Mouse (Mus musculus): ENCODE measurements around the gene Tnnt3. TPM values are rescaled to one million over a fixed set of nuclear protein-coding genes. Genes with fewer than 3 reads are reported as not detected.
A peak's percentile ranks its signal among the peaks of the same experiment; 100 is the strongest.

Gene Tnnt3
- polyA plus RNA-seq, 1 experiment = 2.2 TPM

DNA sequence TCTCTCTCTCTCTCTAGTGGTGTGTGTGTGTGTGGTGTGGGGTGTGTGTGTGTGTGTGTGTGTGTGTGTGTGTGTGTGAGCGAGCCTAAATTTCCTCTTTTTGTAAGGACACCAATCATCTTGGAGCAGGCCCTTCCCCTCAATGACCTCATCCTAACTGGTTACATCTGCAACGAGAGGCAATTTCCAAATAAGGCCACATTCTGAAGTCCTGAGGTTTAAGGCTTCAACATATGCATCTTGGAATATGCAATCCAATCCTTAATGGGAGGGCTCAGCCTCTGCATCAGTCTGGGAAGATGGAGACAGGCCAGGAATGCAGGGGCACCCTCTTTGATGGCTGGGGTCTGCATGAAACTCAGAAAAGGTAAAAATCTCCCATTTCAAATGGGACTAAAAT lies 40.6 kb upstream of the Tnnt3 start:
- Histone ChIP-seq H3K4me1 (replicated peaks; ENCODE audit: control insufficient read depth, insufficient read depth, low read length) (peaks cover 52% of the 10 kb centered on the region), H3K27ac (ENCODE audit: control insufficient read depth, insufficient read depth, low read length) (peak overlapping the region; percentile 71), H3K36me3 (ENCODE audit: control insufficient read depth, insufficient read depth, low read length) (no peaks in the 10 kb centered on the region), H3K4me3 (ENCODE audit: control insufficient read depth, insufficient read depth, low read length) (no peak overlapping the region), H3K27me3 (ENCODE audit: control insufficient read depth, insufficient read depth, low read length) (no peaks in the 10 kb centered on the region)
- TF ChIP-seq CTCF (IDR thresholded peaks at IDR 0.05; ENCODE audit: borderline replicate concordance, control insufficient read depth, extremely low read depth, insufficient read depth, low read length, poor library complexity) (no peak), POLR2A (IDR thresholded peaks at IDR 0.05; ENCODE audit: control insufficient read depth, extremely low read depth, insufficient read depth, low read length, poor library complexity) (no peak)
- WGBS = 40% methylated on average over 2 of the region's 2 CpGs
- DNase-seq = no peak

GRCm38 (mm10) chr7:142458676-142459298 lies 39.8 kb upstream of the Tnnt3 start:
- no peak overlapping the region for H3K4me3 ChIP-seq (ENCODE audit: control insufficient read depth, insufficient read depth, low read length)
- TF ChIP-seq CTCF (IDR thresholded peaks at IDR 0.05; ENCODE audit: borderline replicate concordance, control insufficient read depth, extremely low read depth, insufficient read depth, low read length, poor library complexity) (no peak), POLR2A (IDR thresholded peaks at IDR 0.05; ENCODE audit: control insufficient read depth, extremely low read depth, insufficient read depth, low read length, poor library complexity) (no peak)
- peaks cover 58% of the 10 kb centered on the region for H3K4me1 ChIP-seq (replicated peaks; ENCODE audit: control insufficient read depth, insufficient read depth, low read length)
- no peak for DNase-seq
- H3K36me3 ChIP-seq (ENCODE audit: control insufficient read depth, insufficient read depth, low read length) = no peaks in the 10 kb centered on the region
- WGBS = 91% methylated on average over 5 of the region's 5 CpGs
- H3K27ac ChIP-seq (ENCODE audit: control insufficient read depth, insufficient read depth, low read length) = no peak overlapping the region
- H3K27me3 ChIP-seq (ENCODE audit: control insufficient read depth, insufficient read depth, low read length) = no peaks in the 10 kb centered on the region

GRCm38 (mm10) chr7:142459299-142459691 lies 39.3 kb upstream of the Tnnt3 start:
- TF ChIP-seq POLR2A (IDR thresholded peaks at IDR 0.05; ENCODE audit: control insufficient read depth, extremely low read depth, insufficient read depth, low read length, poor library complexity) = no peak
- TF ChIP-seq CTCF (IDR thresholded peaks at IDR 0.05; ENCODE audit: borderline replicate concordance, control insufficient read depth, extremely low read depth, insufficient read depth, low read length, poor library complexity) = no peak
- Histone ChIP-seq H3K27ac (ENCODE audit: control insufficient read depth, insufficient read depth, low read length) (peak overlapping the region; percentile 12; the same call in 1 of the 2 replicates), H3K4me1 (replicated peaks; ENCODE audit: control insufficient read depth, insufficient read depth, low read length) (peaks cover 61% of the 10 kb centered on the region), H3K36me3 (ENCODE audit: control insufficient read depth, insufficient read depth, low read length) (no peaks in the 10 kb centered on the region), H3K27me3 (ENCODE audit: control insufficient read depth, insufficient read depth, low read length) (no peaks in the 10 kb centered on the region), H3K4me3 (ENCODE audit: control insufficient read depth, insufficient read depth, low read length) (no peak overlapping the region)
- no peak for DNase-seq
- WGBS = 98% methylated on average over 2 of the region's 2 CpGs

DNA sequence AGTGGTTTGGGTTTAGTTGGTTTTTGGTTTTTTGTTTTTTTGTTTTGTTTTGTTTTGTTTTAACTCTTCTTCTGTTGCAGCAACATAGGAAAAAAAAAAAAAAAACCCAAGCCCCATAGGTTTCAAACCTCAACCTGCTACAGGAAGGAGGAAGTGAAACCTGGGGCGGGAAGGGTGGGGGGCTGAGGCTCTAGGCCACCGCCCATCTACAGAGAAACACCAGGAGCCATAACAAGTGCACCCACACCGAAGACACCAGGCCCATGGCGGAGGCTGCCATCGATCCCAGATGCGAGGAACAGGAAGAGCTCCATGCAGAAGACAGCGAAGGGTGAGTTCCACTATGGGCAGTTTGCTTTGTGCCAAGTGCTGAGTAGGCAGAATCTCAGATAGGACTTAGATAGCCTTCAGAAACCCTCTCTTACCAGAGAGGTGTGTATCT lies 38.0 kb upstream of the Tnnt3 start, which contains the start of gene Lsp1:
Lsp1 (plus strand) TSS at position 174 of the 442 bp plus-strand sequence.
- peak; percentile 58 for DNase-seq
- WGBS = 19% methylated on average over 7 of the region's 7 CpGs
- peak within 1 kb of the TSS; percentile 82 for H3K27ac ChIP-seq (ENCODE audit: control insufficient read depth, insufficient read depth, low read length)
- no peaks in the 10 kb centered on the region; the same call in 1 of the 2 replicates for H3K36me3 ChIP-seq (ENCODE audit: control insufficient read depth, insufficient read depth, low read length)
- TF ChIP-seq POLR2A (IDR thresholded peaks at IDR 0.05; ENCODE audit: control insufficient read depth, extremely low read depth, insufficient read depth, low read length, poor library complexity) (0 out of 2 replicates have a peak, but pooled peaks have one; percentile 34), CTCF (IDR thresholded peaks at IDR 0.05; ENCODE audit: borderline replicate concordance, control insufficient read depth, extremely low read depth, insufficient read depth, low read length, poor library complexity) (no peak)
- H3K27me3 ChIP-seq (ENCODE audit: control insufficient read depth, insufficient read depth, low read length) = no peaks in the 10 kb centered on the region
- peaks cover 65% of the 10 kb centered on the region for H3K4me1 ChIP-seq (replicated peaks; ENCODE audit: control insufficient read depth, insufficient read depth, low read length)
- H3K4me3 ChIP-seq (ENCODE audit: control insufficient read depth, insufficient read depth, low read length) = peak within 1 kb of the TSS; percentile 70

GRCm38 (mm10) chr7:142461446-142461845 lies 37.2 kb upstream of the Tnnt3 start:
- 0 out of 2 replicates have a peak, but pooled peaks have one; percentile 15 for TF ChIP-seq POLR2A (IDR thresholded peaks at IDR 0.05; ENCODE audit: control insufficient read depth, extremely low read depth, insufficient read depth, low read length, poor library complexity)
- no peak for TF ChIP-seq CTCF (IDR thresholded peaks at IDR 0.05; ENCODE audit: borderline replicate concordance, control insufficient read depth, extremely low read depth, insufficient read depth, low read length, poor library complexity)
- WGBS = 10% methylated on average over 2 of the region's 2 CpGs
- Histone ChIP-seq H3K4me1 (replicated peaks; ENCODE audit: control insufficient read depth, insufficient read depth, low read length) (peaks cover 58% of the 10 kb centered on the region), H3K4me3 (ENCODE audit: control insufficient read depth, insufficient read depth, low read length) (peak overlapping the region; percentile 70), H3K27ac (ENCODE audit: control insufficient read depth, insufficient read depth, low read length) (peak overlapping the region; percentile 82), H3K36me3 (ENCODE audit: control insufficient read depth, insufficient read depth, low read length) (no peaks in the 10 kb centered on the region; the same call in 1 of the 2 replicates), H3K27me3 (ENCODE audit: control insufficient read depth, insufficient read depth, low read length) (no peaks in the 10 kb centered on the region)
- DNase-seq = peak; percentile 67

- H3K4me3 ChIP-seq (ENCODE audit: control insufficient read depth, insufficient read depth, low read length) = peak overlapping the region; percentile 70
- peaks cover 52% of the 10 kb centered on the region for H3K4me1 ChIP-seq (replicated peaks; ENCODE audit: control insufficient read depth, insufficient read depth, low read length)
- H3K27me3 ChIP-seq (ENCODE audit: control insufficient read depth, insufficient read depth, low read length) = no peaks in the 10 kb centered on the region
- TF ChIP-seq POLR2A (IDR thresholded peaks at IDR 0.05; ENCODE audit: control insufficient read depth, extremely low read depth, insufficient read depth, low read length, poor library complexity) (no peak), CTCF (IDR thresholded peaks at IDR 0.05; ENCODE audit: borderline replicate concordance, control insufficient read depth, extremely low read depth, insufficient read depth, low read length, poor library complexity) (no peak)
- WGBS = 21% methylated on average over 6 of the region's 6 CpGs
- H3K36me3 ChIP-seq (ENCODE audit: control insufficient read depth, insufficient read depth, low read length) = no peaks in the 10 kb centered on the region; the same call in 1 of the 2 replicates
- peak overlapping the region; percentile 82 for H3K27ac ChIP-seq (ENCODE audit: control insufficient read depth, insufficient read depth, low read length)
- peak; percentile 35 for DNase-seq
Measured at GRCm38 (mm10) chr7:142462190-142462589, 36.4 kb upstream of the Tnnt3 start.

Data from thymus, adult 2 months (tissue).